Mouse (Mus musculus) C2C12 (cell line): Measurements from ENCODE around the gene Gpr83. TPM values are rescaled to one million over a fixed set of nuclear protein-coding genes. Genes with fewer than 3 reads are reported as not detected.

ENCODE experiments used
- H3K27me3 ChIP-seq: one replicate; pipeline ENCODE4 v1.6.1; 2011; ENCODE audit not compliant: control insufficient read depth, insufficient read depth, insufficient read length
- H3K36me3 ChIP-seq: one replicate; pipeline ENCODE4 v1.6.1; 2011; ENCODE audit not compliant: control insufficient read depth, insufficient read depth
- H3K4me3 ChIP-seq: one replicate; pipeline ENCODE4 v1.5.1; 2011; ENCODE audit warnings: mild to moderate bottlenecking, control low read depth; ENCODE audit not compliant: poor library complexity, insufficient read depth, severe bottlenecking
- H3K79me2 ChIP-seq: one replicate; pipeline ENCODE4 v1.6.1; 2011; ENCODE audit not compliant: control insufficient read depth, insufficient read depth
- H3K79me3 ChIP-seq: one replicate; pipeline ENCODE4 v1.6.1; 2011; ENCODE audit warnings: low read depth, control low read depth
- H3ac ChIP-seq: one replicate; pipeline ENCODE3; 2011; ENCODE audit warnings: low read depth; ENCODE audit not compliant: control insufficient read depth, insufficient read length
- CEBPB ChIP-seq: IDR thresholded peaks from one replicate; pipeline ENCODE4 v1.6.1; 2011; ENCODE audit warnings: low read depth, mild to moderate bottlenecking, control low read depth, moderate library complexity
- CTCF ChIP-seq: IDR thresholded peaks from one replicate; pipeline ENCODE4 v1.5.1; 2011; ENCODE audit not compliant: control insufficient read depth, insufficient read depth, insufficient read length
- FOSL1 ChIP-seq: IDR thresholded peaks from one replicate; pipeline ENCODE4 v1.8.0; 2011; ENCODE audit warnings: mild to moderate bottlenecking, low read length; ENCODE audit not compliant: poor library complexity, insufficient read depth, severe bottlenecking
- MAX ChIP-seq: IDR thresholded peaks from one replicate; pipeline ENCODE4 v1.6.1; 2011; ENCODE audit warnings: mild to moderate bottlenecking, control low read depth
- MYOD1 ChIP-seq: IDR thresholded peaks from one replicate; pipeline ENCODE4 v1.6.1; 2011; ENCODE audit warnings: low read depth; ENCODE audit not compliant: control insufficient read depth, insufficient read length
- MYOG ChIP-seq: IDR thresholded peaks from one replicate; pipeline ENCODE4 v1.6.1; 2011; ENCODE audit not compliant: control insufficient read depth, insufficient read length; ENCODE audit errors: extremely low read depth
- USF1 ChIP-seq: IDR thresholded peaks from one replicate; pipeline ENCODE4 v1.6.1; 2011; ENCODE audit warnings: low read depth, mild to moderate bottlenecking, control low read depth, moderate library complexity
- polyA plus RNA-seq: library from polyadenylated mRNA; unstranded; fragments of >200 nt; fragmentation: generic; extraction: Trizol; gene quantifications from one replicate; pipeline ENCODE4 v1.2.1, GENCODE M21; 2012; ENCODE audit warnings: missing spikeins

Gene Gpr83
- polyA plus RNA-seq, 1 experiment = not detected

DNA sequence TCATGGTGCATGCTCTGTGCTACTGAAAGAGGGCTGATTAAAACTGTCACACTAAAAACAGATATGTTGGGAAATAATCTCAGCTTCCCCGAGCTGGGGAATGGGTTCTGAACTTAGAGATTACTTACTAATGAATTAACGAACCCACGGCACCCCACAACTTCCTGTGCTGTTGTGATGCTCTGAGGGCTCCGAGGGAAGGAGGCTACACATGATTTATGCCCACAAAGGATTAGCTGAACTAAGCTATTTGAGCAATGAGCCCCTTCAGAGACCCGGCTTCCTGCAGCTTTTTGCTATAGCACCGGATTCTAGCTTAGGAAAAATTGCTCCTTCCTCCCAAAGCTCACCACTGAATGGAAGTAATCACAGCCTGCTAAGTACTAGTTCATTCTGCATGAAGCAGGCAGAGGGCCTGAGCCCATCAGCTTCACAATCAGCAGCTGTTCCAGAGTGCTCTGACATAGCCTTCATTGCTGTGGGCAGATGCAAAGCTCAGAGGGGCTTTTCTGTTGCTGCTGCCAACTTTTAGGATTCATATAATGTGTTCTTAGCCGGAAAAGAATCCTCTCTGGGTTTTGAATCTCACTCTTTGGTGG, 35.3 kb downstream of the Gpr83 start:
- no peaks in the 10 kb centered on the region for H3K79me2 ChIP-seq
- H3K36me3 ChIP-seq = no peaks in the 10 kb centered on the region
- no peaks in the 10 kb centered on the region for H3K79me3 ChIP-seq
- TF ChIP-seq USF1 (no peak), MYOD1 (no peak), MYOG (no peak), FOSL1 (no peak)
- H3K4me3 ChIP-seq = no peak overlapping the region
- peaks cover 4% of the 10 kb centered on the region for H3K27me3 ChIP-seq
- no peak overlapping the region for H3ac ChIP-seq

DNA sequence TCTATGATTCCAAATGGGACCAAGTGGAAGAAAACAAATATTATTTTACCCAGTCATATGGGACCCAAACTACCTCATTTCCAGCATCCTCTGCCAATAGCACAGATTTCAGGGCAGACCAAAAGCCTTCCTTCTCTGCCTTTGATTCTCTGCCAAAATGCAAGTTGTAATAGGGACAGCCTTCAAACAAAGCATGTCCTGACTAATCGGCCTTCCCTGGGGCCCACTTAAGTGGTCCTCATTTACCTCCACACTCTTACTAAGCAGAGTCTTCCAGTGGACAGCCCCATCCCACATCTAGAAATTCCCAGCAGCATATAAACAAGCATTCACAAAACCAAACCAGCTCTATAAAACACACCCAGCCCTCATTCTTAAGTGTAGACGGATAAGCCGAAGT, 37.1 kb downstream of the Gpr83 start:
- Histone ChIP-seq H3K36me3 (no peaks in the 10 kb centered on the region), H3K4me3 (no peak overlapping the region), H3K27me3 (peaks cover 4% of the 10 kb centered on the region), H3K79me2 (no peaks in the 10 kb centered on the region), H3ac (no peak overlapping the region), H3K79me3 (no peaks in the 10 kb centered on the region)
- TF ChIP-seq MYOG (no peak), USF1 (no peak), CEBPB (no peak), MYOD1 (no peak), FOSL1 (no peak), MAX (no peak), CTCF (no peak)

DNA sequence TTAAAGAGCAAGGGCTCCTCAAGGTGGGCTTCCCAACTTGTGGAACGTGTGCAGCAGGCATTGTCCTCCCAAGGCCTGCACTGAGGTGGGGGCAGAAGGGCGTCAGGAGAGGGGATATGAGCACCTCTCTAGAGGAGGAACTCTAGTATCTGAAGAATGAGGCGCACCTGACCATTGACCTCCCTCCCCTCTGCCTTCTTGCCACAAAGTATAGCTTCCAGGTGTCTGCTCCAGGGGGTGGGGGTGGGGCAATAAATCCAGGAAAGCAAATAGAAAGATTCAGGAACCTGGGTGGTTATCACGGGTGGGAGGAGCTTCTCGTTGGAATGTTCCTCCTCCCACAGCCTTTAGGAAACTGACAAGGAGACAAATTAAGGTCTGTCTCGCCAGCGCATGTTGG, 41.7 kb downstream of the Gpr83 start:
- H3K36me3 ChIP-seq = no peaks in the 10 kb centered on the region
- H3K27me3 ChIP-seq = peaks cover 23% of the 10 kb centered on the region

DNA sequence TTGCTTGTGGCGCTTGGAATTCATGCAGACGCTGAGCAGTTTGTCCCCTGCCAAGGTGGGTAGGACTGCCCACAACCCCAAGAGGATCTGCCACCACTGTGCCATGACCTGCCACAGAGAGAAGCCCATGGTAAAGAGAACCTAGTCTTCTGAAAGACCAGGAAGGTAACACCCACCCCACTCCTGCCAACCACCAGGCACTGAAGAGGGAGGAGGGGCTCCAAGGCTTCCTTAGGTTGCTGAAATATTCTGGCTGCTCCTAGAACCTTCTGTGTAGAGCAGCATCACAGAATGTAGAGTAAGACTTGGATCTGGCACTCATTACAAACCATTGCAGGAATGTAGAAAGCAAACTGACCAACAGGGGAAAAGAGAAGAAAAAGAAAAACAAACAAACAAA, 42.4 kb downstream of the Gpr83 start:
- Histone ChIP-seq H3K79me2 (no peaks in the 10 kb centered on the region), H3K36me3 (no peaks in the 10 kb centered on the region), H3ac (no peak overlapping the region), H3K79me3 (no peaks in the 10 kb centered on the region), H3K27me3 (peaks cover 24% of the 10 kb centered on the region), H3K4me3 (no peak overlapping the region)
- no peak for TF ChIP-seq USF1
- no peak for TF ChIP-seq MAX
- no peak for TF ChIP-seq MYOG

More for the DNA sequence above, 41.7 kb downstream of the Gpr83 start:
- Histone ChIP-seq H3ac (no peak overlapping the region), H3K4me3 (no peak overlapping the region), H3K79me3 (no peaks in the 10 kb centered on the region), H3K79me2 (no peaks in the 10 kb centered on the region)
- TF ChIP-seq MYOG (no peak), MYOD1 (no peak), FOSL1 (no peak), CTCF (no peak), USF1 (no peak), CEBPB (no peak), MAX (no peak)

DNA sequence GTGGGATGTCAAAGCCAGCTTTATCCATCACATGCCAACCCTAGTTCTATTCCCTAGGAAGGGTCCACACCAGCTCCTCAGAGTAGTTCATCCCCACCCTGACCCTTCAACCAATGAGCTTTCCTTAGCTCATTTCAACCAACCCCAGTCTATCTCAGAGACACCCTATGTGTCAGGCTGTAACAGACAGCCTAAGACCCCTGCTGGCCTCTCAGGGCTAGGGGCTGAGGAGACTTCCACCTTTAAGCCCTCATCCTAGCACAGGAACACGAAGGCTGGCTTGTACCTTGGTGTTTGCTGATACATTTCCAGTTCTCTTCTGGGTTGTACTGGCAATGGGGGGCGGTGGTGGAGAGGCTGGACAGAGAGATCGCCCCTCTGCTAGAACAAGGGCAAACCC, 43.0 kb downstream of the Gpr83 start:
- Histone ChIP-seq H3ac (no peak overlapping the region), H3K36me3 (no peaks in the 10 kb centered on the region), H3K4me3 (no peak overlapping the region), H3K79me3 (no peaks in the 10 kb centered on the region), H3K27me3 (peaks cover 25% of the 10 kb centered on the region), H3K79me2 (no peaks in the 10 kb centered on the region)
- TF ChIP-seq CEBPB = no peak
- TF ChIP-seq MYOD1 = no peak
- TF ChIP-seq USF1 = no peak
- no peak for TF ChIP-seq CTCF
- TF ChIP-seq FOSL1 = no peak
- TF ChIP-seq MAX = no peak
- TF ChIP-seq MYOG = no peak

DNA sequence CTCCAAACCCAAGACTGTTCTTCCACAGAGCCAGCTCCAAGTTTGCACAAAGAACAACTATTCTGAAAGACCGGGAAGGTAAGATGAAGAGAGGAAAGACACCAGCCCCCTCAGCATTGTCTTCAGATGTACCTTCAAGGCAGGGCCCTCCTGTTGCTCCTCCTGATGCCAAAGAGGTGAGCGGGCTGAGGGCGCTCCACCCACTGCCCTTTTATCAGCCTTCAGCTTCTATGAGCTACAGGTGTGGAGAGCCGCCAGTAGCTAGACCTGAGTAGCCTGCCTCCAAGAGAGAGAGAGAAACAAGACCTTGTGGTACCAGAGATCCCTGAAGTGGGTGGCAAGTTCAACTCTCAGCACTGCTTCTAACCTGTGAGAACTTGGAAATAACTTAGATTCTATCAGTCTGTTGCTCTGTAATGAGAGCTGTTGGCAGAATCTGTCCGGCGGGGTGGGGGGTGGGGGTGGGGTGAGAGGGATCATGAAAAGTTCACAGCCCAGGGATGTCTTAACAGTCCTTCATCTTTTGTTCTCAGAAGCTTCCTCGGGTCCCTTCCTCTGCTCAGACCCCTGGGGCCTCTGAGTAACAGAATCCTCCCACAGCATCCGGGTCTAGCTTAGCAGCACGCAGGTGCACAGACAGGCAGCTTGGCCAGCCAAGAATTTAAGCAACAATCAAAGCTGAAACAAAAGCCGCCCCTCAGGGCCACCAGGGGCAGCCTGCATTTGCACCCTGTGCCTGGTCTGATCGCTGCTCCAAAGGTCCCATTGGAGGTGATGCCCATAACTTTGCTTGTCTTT, 43.8 kb downstream of the Gpr83 start, which contains the start of gene Izumo1r:
Gene Izumo1r, minus strand, starts transcription at position 369 of the 798 bp plus-strand sequence.
- Histone ChIP-seq H3K4me3 (no peak within 1 kb of the TSS), H3K79me2 (no peaks in the 10 kb centered on the region), H3K36me3 (no peaks in the 10 kb centered on the region), H3ac (no peak within 1 kb of the TSS), H3K79me3 (no peaks in the 10 kb centered on the region), H3K27me3 (peaks cover 27% of the 10 kb centered on the region)
- TF ChIP-seq MAX = no peak
- TF ChIP-seq CEBPB = no peak
- no peak for TF ChIP-seq MYOG
- TF ChIP-seq FOSL1 = no peak
- no peak for TF ChIP-seq MYOD1
- no peak for TF ChIP-seq CTCF
- no peak for TF ChIP-seq USF1
